Mouse (Mus musculus) MEL (cell line): Measurements from ENCODE around the gene Rrp7a.

Source experiments
- CTCF ChIP-seq, 3 experiments: IDR thresholded peaks in 2 of 3; conservative IDR thresholded peaks in 1 of 3; 2 replicates each; pipeline ENCODE4 v1.5.1; 2011 to 2012; ENCODE audit warnings: low read length in 3 of 3, low read depth in 2 of 3, mild to moderate bottlenecking in 2 of 3, improper control_type of control experiment in 1 of 3, inconsistent platforms in 1 of 3, mixed read lengths in 1 of 3, moderate library complexity in 1 of 3; ENCODE audit not compliant: control insufficient read depth in 1 of 3, insufficient read depth in 1 of 3, poor library complexity in 1 of 3, severe bottlenecking in 1 of 3
- GABPA ChIP-seq: IDR thresholded peaks from 2 replicates; pipeline ENCODE4 v1.6.1; 2012; ENCODE audit warnings: low read depth, mild to moderate bottlenecking, inconsistent platforms, low read length, improper control_type of control experiment, moderate library complexity
- HCFC1 ChIP-seq: IDR thresholded peaks from 2 replicates; pipeline ENCODE4 v1.6.1; 2012; ENCODE audit warnings: low read depth, mild to moderate bottlenecking, inconsistent platforms, low read length, improper control_type of control experiment, moderate library complexity
- JUND ChIP-seq: IDR thresholded peaks from 2 replicates; pipeline ENCODE4 v1.6.1; 2011; ENCODE audit warnings: low read depth, mild to moderate bottlenecking, improper control_type of control experiment, low read length
- MAZ ChIP-seq: IDR thresholded peaks from 2 replicates; pipeline ENCODE4 v1.6.1; 2012; ENCODE audit warnings: low read depth, mild to moderate bottlenecking, inconsistent platforms, low read length, improper control_type of control experiment
- NELFE ChIP-seq: IDR thresholded peaks from 2 replicates; pipeline ENCODE4 v1.6.1; 2011; ENCODE audit warnings: low read depth, low read length, improper control_type of control experiment
- POLR2A ChIP-seq, 2 experiments: IDR thresholded peaks; 2 replicates each; pipeline ENCODE4 v1.6.1; 2011 to 2012; ENCODE audit warnings: low read length in 2 of 2, mild to moderate bottlenecking in 2 of 2, control low read depth in 1 of 2, improper control_type of control experiment in 1 of 2, low read depth in 1 of 2, moderate library complexity in 1 of 2; ENCODE audit not compliant: control insufficient read depth in 1 of 2, insufficient read depth in 1 of 2, poor library complexity in 1 of 2
- SMC3 ChIP-seq: IDR thresholded peaks from 2 replicates; pipeline ENCODE4 v1.6.1; 2011; ENCODE audit warnings: low read depth, low read length, improper control_type of control experiment
- USF1 ChIP-seq: IDR thresholded peaks from 2 replicates; pipeline ENCODE4 v1.6.1; 2014; ENCODE audit warnings: low read depth, mild to moderate bottlenecking, inconsistent platforms, low read length, improper control_type of control experiment, moderate library complexity
- ZC3H11A ChIP-seq: IDR thresholded peaks from 2 replicates; pipeline ENCODE4 v1.6.1; 2012; ENCODE audit warnings: low read depth, mild to moderate bottlenecking, inconsistent platforms, low read length, improper control_type of control experiment

DNA sequence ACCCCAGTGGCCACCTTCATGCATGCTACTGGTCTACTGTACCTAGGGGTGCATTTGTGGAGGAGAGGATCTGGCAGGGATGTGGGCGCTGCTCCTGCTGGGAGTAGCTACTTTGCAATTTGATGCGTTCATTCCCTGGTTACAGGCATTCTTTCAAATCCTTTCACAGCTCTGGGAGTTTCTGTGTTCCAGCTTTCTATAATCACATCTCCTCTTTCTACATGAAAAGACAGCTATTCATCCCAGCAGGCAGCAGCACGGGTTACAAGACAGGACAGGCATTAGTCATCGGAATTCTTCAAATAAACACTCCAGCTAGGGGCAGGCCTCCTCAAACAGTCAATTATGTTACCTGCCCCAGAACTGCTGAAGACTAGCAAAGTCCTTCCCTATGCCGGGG, 20.3 kb upstream of the Rrp7a start:
- no peak for TF ChIP-seq JUND
- no peak for TF ChIP-seq CTCF (IDR thresholded peaks at IDR 0.05 in 2 of 3, conservative IDR thresholded peaks at IDR 0.05 in 1 of 3; ENCODE audit: control insufficient read depth in 1 of 3, insufficient read depth in 1 of 3, low read depth in 2 of 3, low read length in 3 of 3, poor library complexity in 1 of 3, severe bottlenecking in 1 of 3)
- TF ChIP-seq HCFC1, result no peak
- TF ChIP-seq NELFE, result no peak
- TF ChIP-seq POLR2A (IDR thresholded peaks at IDR 0.05; ENCODE audit: control insufficient read depth in 1 of 2, insufficient read depth in 1 of 2, low read depth in 1 of 2, low read length in 2 of 2, poor library complexity in 1 of 2), result no peak
- TF ChIP-seq GABPA, result no peak
- TF ChIP-seq MAZ, result no peak
- no peak for TF ChIP-seq ZC3H11A
- TF ChIP-seq SMC3, result no peak
- no peak for TF ChIP-seq USF1
